Mouse (Mus musculus): ENCODE measurements around the gene Isg15.
"Not testable (repeated sequence)": the region's sequence is repeated elsewhere in the genome, so short reads cannot be mapped to it uniquely, and the experiment has no call there.

Gene Isg15

DNA sequence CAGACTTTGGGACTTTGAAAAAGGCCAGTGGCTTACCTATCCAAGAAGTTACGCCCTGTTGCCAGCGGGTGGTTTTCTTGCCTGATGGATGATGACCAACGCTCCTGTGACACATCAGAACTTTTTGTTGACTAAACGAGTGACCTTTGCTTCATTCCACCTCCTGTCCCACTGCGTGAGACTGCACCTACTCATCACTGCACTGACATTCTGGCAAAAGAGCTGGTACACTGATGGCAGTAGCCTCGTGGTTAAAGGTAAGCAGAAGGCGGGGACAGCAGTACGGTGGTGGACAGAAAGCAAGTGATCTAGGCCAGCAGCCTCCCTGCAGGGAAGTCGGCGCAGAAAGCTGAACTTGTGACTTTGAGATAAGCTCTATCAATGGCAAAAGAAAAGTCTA lies 49.7 kb downstream of the Isg15 start:
- not testable (repeated sequence) for DNase-seq

All from right cerebral cortex, postnatal 25 days (tissue).